Comparison of ENCODE assay signal across 10 mouse cellular contexts in genomic region chr6:71791771-71792170, GRCm38 (mm10).
"Had no signal": no experiment of that assay in that cellular context is flagged by ENCODE, and none has a peak within 500 bp of the region (broad histone marks: within the 10 kb centered on the region; RNA-seq: fewer than 3 reads in every experiment).

No protein-coding gene starts in this region.

- DNase-seq: liver, postnatal 0 days; lung, adult 2 months; lung, postnatal 14 days; lung, postnatal 36 days; retina, postnatal 1 day; right cerebral cortex, adult 18-20 months; right cerebral cortex, postnatal 25 days; right cerebral cortex, postnatal 4 days; thymus, postnatal 14 days; thymus, postnatal 36 days had no signal
